Mouse (Mus musculus) heart, adult 18-20 months (tissue): ENCODE measurements around the gene Tspo2. TPM values are rescaled to one million over a fixed set of nuclear protein-coding genes. Genes with fewer than 3 reads are reported as not detected.

ENCODE experiments used
- DNase-seq, 2 experiments: peaks; one replicate each; pipeline ENCODE4 v3.0.0; 2021 to 2022; ENCODE audit warnings: mixed read lengths in 1 of 2
- total RNA-seq, 2 experiments: library from RNA; stranded (reverse); gene quantifications; 2 replicates each; pipeline ENCODE4 v1.2.3; 2021

The Tspo2 gene
- total RNA-seq, 2 experiments from 2014 or later = 0.55 to 0.62 TPM

GRCm38 (mm10) chr17:48450666-48451352 lies 513 bp downstream of the Tspo2 start:
- no peak for DNase-seq

DNA sequence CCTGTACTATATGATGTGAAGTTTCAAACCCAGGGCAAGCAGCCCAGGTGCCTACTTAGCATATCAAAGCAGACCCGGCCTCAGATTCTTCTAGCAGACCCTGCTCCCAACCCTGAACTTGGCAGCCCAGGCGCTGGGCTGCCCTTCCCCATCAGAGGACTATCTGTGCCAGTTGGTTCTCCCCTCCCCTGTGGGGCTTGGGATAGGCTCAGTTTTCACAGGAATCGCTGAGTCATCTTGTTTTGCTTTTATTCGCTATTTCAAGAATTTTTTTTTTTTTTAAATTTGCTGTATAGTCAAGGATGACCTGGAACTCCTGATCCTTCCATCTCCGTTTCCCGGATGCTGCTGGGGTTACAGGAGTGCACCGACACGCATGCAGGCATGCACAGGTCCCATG lies 3.6 kb downstream of the Tspo2 start:
- DNase-seq = no peak

DNA sequence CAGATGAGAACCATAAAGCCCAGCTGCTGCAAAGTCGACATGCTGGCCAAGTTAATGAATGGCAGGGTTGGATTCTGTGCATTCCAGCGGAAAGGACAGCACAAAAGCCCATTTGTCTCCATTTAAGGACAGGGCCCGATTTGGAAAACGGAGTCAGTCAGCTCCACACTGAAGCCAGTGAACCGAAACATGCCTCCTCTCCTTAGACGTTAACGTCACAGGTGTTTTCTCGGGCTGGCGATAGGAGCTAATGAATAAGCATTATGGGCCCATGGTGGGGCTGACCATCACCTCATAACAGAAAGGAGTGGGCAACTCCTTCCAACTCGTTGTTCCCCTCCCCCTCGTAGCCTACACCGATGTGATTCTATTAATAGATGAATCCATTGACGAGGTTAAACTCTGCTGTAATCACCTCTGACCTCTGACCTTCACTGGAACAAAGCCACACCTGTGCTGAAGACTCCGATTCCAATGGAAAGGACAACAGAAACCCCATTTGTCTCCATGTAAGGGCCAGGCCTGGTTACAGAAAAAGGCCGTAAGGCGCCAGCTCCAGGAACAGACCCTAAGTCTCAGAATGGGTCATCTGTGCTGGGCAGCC lies 7.7 kb downstream of the Tspo2 start:
- no peak for DNase-seq

DNA sequence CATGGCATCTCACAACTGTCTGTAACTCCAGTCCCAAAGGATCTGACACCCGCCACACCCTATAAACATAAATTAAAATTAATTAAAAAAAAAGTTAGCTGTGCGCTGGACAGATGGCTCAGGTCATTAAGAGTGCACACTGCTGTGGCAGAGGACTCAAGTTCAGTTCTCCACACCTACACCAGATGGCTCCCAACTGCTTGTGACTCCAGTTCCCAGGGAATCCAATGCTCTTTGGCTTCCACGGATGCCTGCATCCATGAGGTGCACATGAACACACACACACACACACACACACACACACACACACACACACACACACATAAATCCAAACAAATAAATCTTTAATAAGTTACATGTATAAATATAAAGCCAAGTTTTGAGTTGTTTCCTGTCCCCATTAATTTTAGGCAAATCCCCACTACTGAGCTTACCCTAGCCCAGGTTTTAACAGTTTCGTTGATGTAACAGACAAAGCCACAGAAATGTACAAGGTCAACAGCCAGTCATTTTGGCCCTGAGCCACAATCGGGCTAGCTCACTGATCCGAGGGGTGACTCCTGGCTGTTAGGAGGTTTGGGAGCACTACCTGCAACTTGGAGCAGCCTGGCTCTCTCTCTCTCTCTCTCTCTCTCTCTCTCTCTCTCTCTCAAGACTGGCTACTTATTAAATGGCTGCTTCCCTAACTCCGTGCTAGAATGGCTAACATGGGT lies 8.4 kb downstream of the Tspo2 start:
- no peak for DNase-seq

DNA sequence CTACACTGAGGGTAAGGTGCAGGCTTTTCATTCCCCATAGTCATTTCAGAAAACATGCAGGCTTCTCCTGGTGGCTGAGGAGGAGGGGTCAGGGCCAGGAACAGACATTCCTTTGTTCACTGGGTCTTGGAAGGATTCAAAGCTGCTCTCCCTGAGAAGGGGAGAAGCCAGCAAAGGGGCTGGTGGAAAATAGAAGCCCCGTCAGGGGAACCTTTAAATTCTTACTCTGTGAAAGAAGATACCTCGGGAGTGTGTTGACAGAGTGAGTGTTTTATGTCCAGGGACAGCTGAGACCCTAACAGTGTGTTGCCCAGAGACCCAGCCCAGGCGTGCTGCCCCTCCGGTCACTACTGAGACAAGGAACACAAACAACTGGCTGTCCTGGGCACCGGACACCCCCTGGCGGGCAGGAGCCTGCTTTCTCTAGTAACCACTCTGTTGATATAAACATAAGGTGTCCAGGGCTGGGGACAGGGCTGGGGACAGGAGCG lies 13.9 kb downstream of the Tspo2 start:
- DNase-seq = peak; percentile 41 to 61

- peak; percentile 61 to 74 for DNase-seq
These were observed 14.8 kb downstream of the Tspo2 start for GRCm38 (mm10) chr17:48436487-48436886.

- no peak for DNase-seq
These were observed 16.8 kb downstream of the Tspo2 start for GRCm38 (mm10) chr17:48434479-48434878.

DNA sequence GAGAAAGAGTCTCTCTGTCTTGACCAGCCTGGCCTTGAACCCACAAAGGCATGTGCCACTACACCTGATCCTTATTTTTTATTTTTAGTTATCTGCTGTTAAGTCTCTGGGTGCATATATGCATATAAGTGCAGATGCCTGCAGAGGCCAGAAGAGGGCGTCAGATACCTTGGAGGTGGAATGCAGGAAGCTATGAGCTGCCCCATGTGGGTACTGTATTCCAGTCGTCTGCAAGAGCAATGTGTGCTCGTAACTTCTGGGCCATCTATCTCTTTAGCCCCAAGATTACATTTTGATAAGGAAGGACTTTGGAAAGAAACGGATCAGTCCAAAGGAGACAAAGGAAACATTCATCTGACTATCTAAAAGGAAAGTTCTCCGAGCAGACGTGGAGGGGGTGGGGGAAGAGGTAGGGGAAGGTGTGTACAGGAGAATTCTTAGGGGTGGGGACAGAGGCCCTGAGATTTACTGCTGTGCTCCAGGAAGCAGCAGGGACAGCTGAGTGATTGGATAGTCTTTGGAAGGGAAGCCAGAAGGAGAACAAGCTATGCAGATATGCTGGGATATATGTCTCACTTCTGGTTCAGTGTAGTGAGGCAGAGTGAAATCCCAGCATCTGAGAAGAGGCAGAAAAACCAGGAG lies 17.5 kb downstream of the Tspo2 start:
- DNase-seq = no peak

- DNase-seq = no peak
These were observed 18.2 kb downstream of the Tspo2 start for GRCm38 (mm10) chr17:48433006-48433655.

DNA sequence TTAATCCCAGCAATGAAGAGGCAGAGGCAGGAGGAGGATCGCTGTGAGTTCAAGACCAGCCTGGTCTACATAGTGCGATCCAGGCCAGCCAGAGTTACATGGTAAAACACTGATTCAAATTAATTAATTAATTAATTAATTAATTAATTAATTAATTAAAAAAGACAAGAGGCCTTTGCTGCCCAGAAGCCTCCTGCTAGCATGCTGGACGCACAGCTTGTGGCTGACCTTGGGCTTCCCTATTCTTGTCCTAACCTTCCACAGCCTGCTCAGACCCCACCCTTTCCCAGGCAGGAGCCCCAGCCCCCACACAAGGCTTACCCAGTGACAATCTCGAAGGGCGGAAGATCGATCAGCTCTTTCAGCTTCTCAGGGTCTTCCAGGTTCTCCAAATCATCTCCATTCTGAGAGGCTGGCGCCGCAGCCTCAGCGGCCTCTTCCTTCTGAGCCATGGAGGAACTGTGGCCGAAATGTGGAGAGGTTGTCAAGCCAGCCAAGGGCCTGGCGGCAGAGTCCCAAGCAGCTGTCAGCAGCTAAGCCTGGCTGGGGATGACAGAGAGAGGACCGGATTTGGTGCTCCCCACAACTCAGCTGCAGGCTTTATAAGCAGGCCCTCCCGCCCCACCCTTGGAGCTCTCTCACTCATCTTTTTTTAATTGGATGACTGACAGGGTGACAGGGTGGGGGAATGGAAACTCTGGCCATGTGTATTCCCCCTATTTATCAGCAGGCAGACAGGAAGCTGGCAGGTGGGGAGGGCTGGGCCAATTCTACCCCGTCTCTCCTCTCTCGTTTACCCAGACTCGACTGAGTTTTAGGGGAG lies 19.0 kb downstream of the Tspo2 start, which contains the start of gene Apobec2:
Gene Apobec2 (minus strand): TSS at position 773 of the 823 bp plus-strand sequence.
- DNase-seq = peak; percentile 78 to 82

- DNase-seq = no peak
These were observed 20.3 kb downstream of the Tspo2 start for GRCm38 (mm10) chr17:48431054-48431453.

DNA sequence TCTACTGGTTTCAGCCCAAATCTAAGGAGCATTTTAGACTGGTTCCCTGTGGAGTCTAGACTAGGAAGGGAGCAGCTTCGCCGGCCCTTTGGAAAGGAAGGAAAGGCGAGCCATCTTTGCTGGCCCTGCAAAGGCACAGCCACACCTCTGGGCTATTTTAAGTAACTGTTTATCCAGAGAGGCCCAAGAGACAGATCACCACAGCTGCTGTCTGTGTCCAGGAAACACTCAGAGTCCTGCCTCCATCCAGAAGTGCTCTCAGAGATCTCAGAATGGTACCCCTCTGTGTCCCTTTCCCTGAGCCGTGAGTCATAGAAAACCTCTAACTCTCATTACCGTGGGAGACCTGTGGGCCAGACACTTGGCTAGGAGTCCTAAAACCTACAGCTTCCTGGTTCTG lies 20.9 kb downstream of the Tspo2 start:
- peak; percentile 60 to 78 for DNase-seq

DNA sequence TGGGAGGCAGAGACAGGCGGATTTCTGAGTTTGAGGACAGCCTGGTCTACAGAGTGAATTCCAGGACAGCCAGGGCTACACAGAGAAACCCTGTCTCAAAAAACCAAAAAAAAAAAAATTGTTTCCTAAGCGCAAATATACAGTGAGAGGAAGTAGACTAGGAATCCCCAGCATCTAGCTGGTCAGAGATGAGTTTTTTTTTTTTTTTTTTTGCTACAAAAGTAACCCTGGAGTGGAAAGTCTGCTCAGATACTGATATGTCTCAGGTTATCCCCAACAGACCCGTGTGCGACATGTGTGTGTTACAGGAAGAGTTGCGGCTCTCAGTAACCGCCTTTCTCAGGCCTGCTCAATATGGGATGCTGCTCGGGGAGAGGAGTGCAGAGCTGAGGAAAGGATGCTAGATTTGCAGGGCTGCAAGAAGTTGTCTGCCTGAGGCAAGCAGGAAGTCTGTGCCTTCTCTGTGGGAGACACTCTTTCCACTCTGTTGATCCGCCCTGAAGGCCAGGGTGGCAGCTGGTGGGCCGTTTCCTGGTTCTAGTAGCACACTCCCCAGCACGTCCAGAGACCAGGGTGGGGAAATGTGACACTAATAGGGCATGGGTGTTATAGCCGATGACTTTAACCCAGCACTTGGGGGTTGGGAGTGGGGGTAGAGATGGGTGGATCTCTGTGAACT lies 23.3 kb downstream of the Tspo2 start:
- peak in 1 of 2 experiments; percentile 27 for DNase-seq

DNA sequence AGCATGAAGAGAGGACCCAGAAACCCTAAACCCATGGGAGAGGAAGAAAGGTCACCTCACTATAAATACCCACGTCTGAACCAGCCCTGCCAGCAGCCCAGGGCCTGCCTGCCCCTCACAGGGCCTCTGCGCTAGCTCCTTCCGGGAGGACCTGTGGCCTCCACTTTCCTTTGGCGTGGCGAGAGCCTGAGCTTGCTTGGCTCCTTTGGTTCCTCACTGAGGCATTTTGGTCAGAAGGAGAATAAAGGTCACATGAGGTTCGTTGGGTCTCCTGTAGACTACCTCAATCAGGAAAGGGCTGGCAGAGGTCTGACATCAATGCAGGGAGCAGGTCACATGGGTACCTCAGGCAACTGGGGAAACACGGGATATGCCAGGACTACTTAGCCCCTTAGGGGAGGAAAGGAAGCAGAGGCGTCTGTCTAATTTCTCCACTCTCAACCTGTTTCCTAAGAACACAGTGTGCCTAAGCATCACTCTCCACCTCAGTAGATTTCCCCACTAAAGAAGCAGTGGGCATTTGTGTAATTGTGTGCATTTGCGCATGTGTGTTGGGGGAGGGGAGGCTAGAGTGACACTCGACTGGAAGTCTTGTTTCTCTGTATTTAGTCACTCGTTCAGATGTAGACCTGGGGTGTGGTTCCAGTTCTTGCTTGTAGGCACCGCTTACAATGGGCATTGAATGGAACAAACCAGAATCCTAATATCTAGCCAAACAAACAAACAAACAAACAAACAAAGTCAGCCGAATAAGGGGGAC lies 24.2 kb downstream of the Tspo2 start:
- DNase-seq = peak; percentile 56 to 59

GRCm38 (mm10) chr17:48425823-48426612 lies 25.3 kb downstream of the Tspo2 start:
- DNase-seq = peak; percentile 42 to 60

DNA sequence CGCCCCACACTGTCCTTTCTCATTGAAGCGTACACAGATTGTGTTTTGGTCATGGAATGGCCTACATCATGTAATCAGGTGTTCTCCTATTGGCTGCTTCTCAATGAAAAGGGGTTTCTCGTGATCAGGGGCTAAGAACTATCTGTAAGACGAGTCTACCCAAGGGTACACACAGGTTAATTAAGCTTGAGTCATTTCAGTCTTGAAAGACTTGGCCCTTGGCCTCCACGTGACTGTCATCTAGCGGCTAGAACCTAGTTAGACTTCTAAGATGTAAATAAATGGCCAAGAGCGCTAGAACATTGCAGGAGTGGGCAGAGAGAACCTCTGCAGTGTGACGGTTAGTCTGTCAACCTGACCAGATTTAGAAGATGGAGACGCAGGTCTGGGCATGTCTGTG lies 27.1 kb downstream of the Tspo2 start:
- no peak for DNase-seq

DNA sequence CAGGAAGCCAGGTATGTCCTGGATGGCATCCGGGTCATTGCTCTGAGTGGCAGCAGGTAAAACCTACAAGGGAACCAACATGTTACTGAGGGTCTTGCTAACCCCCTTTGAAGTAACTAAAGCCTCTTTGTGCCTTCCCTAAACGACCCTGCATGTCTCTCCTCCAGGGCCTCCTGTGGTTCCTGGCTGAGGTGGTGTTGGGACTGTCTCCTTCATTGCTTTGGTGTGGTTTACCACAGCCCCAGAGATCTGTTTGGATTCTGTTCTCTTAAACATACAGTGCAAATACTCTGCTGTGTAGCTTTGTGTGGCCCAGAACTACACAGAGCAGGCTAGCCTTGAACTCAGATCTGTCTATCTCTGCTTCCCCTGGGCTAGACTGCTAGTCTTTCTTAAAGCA lies 31.8 kb downstream of the Tspo2 start:
- no peak for DNase-seq

DNA sequence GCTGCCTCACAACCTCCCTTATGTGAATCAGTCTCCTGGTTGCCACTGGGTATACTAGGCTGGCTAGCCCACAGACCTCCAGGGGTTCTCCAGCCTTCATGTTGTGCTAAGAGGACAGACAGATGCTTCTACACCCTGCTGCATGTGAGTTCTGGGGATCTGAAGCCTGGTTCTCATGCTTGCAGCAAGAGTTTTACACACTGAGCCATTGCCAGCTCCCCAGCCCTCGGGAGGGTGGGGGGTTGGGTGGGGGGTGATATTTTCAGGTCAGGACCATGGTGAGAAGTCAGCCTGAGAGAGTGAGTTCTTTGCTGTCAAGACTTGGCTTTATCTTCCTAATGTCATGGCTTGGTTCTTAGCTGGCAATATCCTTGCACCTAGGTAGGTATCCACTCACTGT lies 32.5 kb downstream of the Tspo2 start:
- no peak for DNase-seq

GRCm38 (mm10) chr17:48418174-48418573 lies 33.1 kb downstream of the Tspo2 start:
- peak; percentile 36 to 41 for DNase-seq
